Mouse (Mus musculus) heart, adult 2 months (tissue): ENCODE measurements around the gene Cdc42ep2.

Experiments
- CTCF ChIP-seq: fragments of 200-600 bp; IDR thresholded peaks from 2 replicates; pipeline ENCODE4 v1.8.1; 2022; ENCODE audit warnings: antibody characterized with exemption, mild to moderate bottlenecking, moderate library complexity
- EP300 ChIP-seq: fragments of 200-500 bp; IDR thresholded peaks from 2 replicates; pipeline ENCODE4 v1.6.1; 2011; ENCODE audit warnings: low read depth, low read length, control low read depth; ENCODE audit not compliant: insufficient read depth

DNA sequence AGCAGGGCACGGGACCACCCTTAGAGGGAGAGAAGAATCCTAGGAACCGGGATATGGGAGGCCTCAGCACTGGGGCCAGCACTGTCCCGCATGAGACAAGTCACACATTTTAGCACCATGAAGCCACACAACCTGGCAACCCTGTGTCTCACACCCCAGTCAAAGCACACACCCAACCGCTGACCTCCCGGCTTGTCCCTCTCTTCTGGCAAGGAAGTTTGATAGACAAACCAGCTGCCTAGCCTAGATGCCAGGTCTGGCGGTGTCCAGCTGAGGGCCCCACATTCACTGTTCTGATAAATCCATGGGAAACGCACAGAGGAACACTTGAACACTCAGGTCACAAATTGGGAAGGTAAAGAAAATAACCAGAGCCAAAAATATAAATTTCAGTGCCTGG is 18.0 kb upstream of the Cdc42ep2 start:
- no peak for TF ChIP-seq CTCF
- no peak for TF ChIP-seq EP300
